In genomic region chr15:93994542-93994941, GRCm38 (mm10) we compare ENCODE assay signal across 25 mouse cellular contexts.
"Had no signal": no experiment of that assay in that cellular context is flagged by ENCODE, and none has a peak within 500 bp of the region (broad histone marks: within the 10 kb centered on the region; RNA-seq: fewer than 3 reads in every experiment).

No protein-coding gene starts in this region.

- H3K27ac ChIP-seq: gastrocnemius, adult 2 months; heart, embryonic 10.5 days; hindbrain, embryonic 10.5 days; hindbrain, embryonic 15.5 days; intestine, embryonic 15.5 days; limb, embryonic 10.5 days; limb, embryonic 12.5 days; liver, embryonic 13.5 days; liver, embryonic 15.5 days had no signal

- H3K27me3 ChIP-seq: heart, embryonic 12.5 days; hindbrain, embryonic 15.5 days; intestine, embryonic 15.5 days; limb, embryonic 12.5 days; liver, embryonic 13.5 days; liver, embryonic 15.5 days had no signal

- H3K9me3 ChIP-seq: heart, embryonic 10.5 days; heart, embryonic 12.5 days; hindbrain, embryonic 10.5 days; hindbrain, embryonic 15.5 days; intestine, embryonic 15.5 days; limb, embryonic 10.5 days; limb, embryonic 12.5 days; liver, embryonic 13.5 days; liver, embryonic 15.5 days had no signal

- H3K4me1 ChIP-seq: intestine, embryonic 15.5 days; liver, embryonic 13.5 days; liver, embryonic 15.5 days had no signal

- DNase-seq: gastrocnemius, adult 2 months; gastrocnemius, postnatal 10 days; gastrocnemius, postnatal 25 days; heart, adult 18-20 months; heart, postnatal 10 days; heart, postnatal 4 days; kidney, adult 18-20 months; kidney, adult 8-10 months; kidney, postnatal 10 days; kidney, postnatal 25 days; kidney, postnatal 4 days; layer of hippocampus, adult 9-11 months; layer of hippocampus, postnatal 36 days; liver; liver, embryonic 13.5 days had no signal

- H3K4me3 ChIP-seq: gastrocnemius, adult 2 months; heart, embryonic 10.5 days; heart, embryonic 12.5 days; hindbrain, embryonic 10.5 days; hindbrain, embryonic 15.5 days; intestine, embryonic 15.5 days; limb, embryonic 10.5 days; limb, embryonic 12.5 days; liver, embryonic 13.5 days; liver, embryonic 15.5 days had no signal

- H3K36me3 ChIP-seq: heart, embryonic 10.5 days; heart, embryonic 12.5 days; hindbrain, embryonic 10.5 days; hindbrain, embryonic 15.5 days; intestine, embryonic 15.5 days; limb, embryonic 10.5 days; limb, embryonic 12.5 days; liver, embryonic 13.5 days; liver, embryonic 15.5 days had no signal

- H3K4me2 ChIP-seq: heart, embryonic 12.5 days; hindbrain, embryonic 15.5 days; intestine, embryonic 15.5 days; limb, embryonic 12.5 days; liver, embryonic 11.5 days; liver, embryonic 13.5 days; liver, embryonic 15.5 days had no signal

- ATAC-seq: inflammation-experienced regulatory T-cells, adult 6 months; intestine, embryonic 15.5 days had no signal

- H3K9ac ChIP-seq: heart, embryonic 12.5 days; hindbrain, embryonic 15.5 days; intestine, embryonic 15.5 days; limb, embryonic 12.5 days; liver, embryonic 13.5 days; liver, embryonic 15.5 days had no signal
